Mouse (Mus musculus) ES-E14 (cell line): ENCODE data around the gene Spire2.

Experiments
- HCFC1 ChIP-seq: IDR thresholded peaks from 2 replicates; pipeline ENCODE4 v1.6.1; 2012; ENCODE audit warnings: low read length, inconsistent platforms, borderline replicate concordance; ENCODE audit not compliant: insufficient read depth
- MAFK ChIP-seq: IDR thresholded peaks from 2 replicates; pipeline ENCODE4 v1.6.1; 2014; ENCODE audit warnings: mild to moderate bottlenecking, low read depth, low read length, inconsistent platforms; ENCODE audit not compliant: insufficient read depth
- ZC3H11A ChIP-seq: IDR thresholded peaks from 2 replicates; pipeline ENCODE4 v1.6.1; 2012; ENCODE audit warnings: low read depth, mild to moderate bottlenecking, inconsistent platforms, low read length, borderline replicate concordance

DNA sequence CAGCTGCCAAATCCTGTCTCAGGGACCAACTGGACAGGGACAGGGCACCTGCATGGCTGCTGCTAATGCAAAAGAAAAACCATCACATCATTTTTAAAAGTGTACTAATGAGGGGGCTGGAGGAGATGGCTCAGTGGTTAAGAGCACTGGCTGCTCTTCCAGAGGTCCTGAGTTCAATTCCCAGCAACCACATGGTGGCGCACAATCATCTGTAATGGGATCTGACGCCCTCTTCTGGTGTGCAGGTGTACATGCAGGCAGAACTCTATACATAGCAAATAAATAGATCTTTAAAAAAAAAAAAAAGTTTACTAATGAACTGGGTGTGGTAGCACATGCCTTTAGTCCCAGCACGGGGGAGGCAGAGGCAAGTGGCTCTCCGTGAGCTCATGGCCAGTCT lies 23.8 kb upstream of the Spire2 start:
- no peak for TF ChIP-seq HCFC1
- TF ChIP-seq ZC3H11A = no peak
- TF ChIP-seq MAFK = no peak
